In genomic region chr5:63943291-63943690, GRCm38 (mm10) we compare ENCODE assay signal across 24 mouse cellular contexts. TPM values are rescaled to one million over a fixed set of nuclear protein-coding genes. Genes with fewer than 3 reads are reported as not detected.
DNase-seq lines count a peak whose midpoint lies in the region; ATAC-seq lines count a peak whose summit lies in the region.
"Had no signal": no experiment of that assay in that cellular context is flagged by ENCODE, and none has a peak within 500 bp of the region (broad histone marks: within the 10 kb centered on the region; RNA-seq: fewer than 3 reads in every experiment).

No protein-coding gene starts in this region.

- intact Hi-C loops in gastrocnemius, postnatal 14 days (cut with DNase I; ENCODE audit: low total_unique reads) = no loop called here

- H3K4me2 ChIP-seq in hindbrain, embryonic 12.5 days (replicated peaks) = no peak overlapping the region
- H3K4me2 ChIP-seq: embryonic facial prominence, embryonic 15.5 days; limb, embryonic 15.5 days; midbrain, embryonic 13.5 days had no signal

- 91% methylated on average over 9 of the region's 9 CpGs for WGBS in hindbrain, embryonic 12.5 days

- peak overlapping the region; percentile 3; the same call in 1 of the 2 replicates for H3K4me3 ChIP-seq in brown adipose tissue, adult 24 weeks (ENCODE audit: insufficient read depth, low read depth, low read length)
- H3K4me3 ChIP-seq in hindbrain, embryonic 12.5 days = no peak overlapping the region
- H3K4me3 ChIP-seq: embryonic facial prominence, embryonic 15.5 days; heart, embryonic 10.5 days; limb, embryonic 15.5 days; midbrain, embryonic 13.5 days; myocyte had no signal

- H3K27ac ChIP-seq in brown adipose tissue, adult 24 weeks (replicated peaks; ENCODE audit: low read depth, low read length) = no peak overlapping the region
- no peak overlapping the region for H3K27ac ChIP-seq in hindbrain, embryonic 12.5 days
- H3K27ac ChIP-seq: embryonic facial prominence, embryonic 15.5 days; heart, embryonic 10.5 days; limb, embryonic 15.5 days; midbrain, embryonic 13.5 days had no signal

- no peak overlapping the region for H3K9ac ChIP-seq in hindbrain, embryonic 12.5 days
- H3K9ac ChIP-seq: embryonic facial prominence, embryonic 15.5 days; limb, embryonic 15.5 days; midbrain, embryonic 13.5 days had no signal

- H3K36me3 ChIP-seq in hindbrain, embryonic 12.5 days = no peaks in the 10 kb centered on the region
- H3K36me3 ChIP-seq: embryonic facial prominence, embryonic 15.5 days; heart, embryonic 10.5 days; limb, embryonic 15.5 days; midbrain, embryonic 13.5 days had no signal

- no peaks in the 10 kb centered on the region for H3K9me3 ChIP-seq in hindbrain, embryonic 12.5 days (replicated peaks)
- H3K9me3 ChIP-seq: embryonic facial prominence, embryonic 15.5 days; G1E; heart, embryonic 10.5 days; limb, embryonic 15.5 days; midbrain, embryonic 13.5 days had no signal

- no peaks in the 10 kb centered on the region for H3K27me3 ChIP-seq in hindbrain, embryonic 12.5 days
- H3K27me3 ChIP-seq: embryonic facial prominence, embryonic 15.5 days; limb, embryonic 15.5 days; midbrain, embryonic 13.5 days had no signal

- peak; percentile 61 for ATAC-seq in megakaryocyte, adult 5-6 weeks (ENCODE audit: poor library complexity, severe bottlenecking)
- no peak for ATAC-seq in hindbrain, embryonic 12.5 days (ENCODE audit: low FRiP score)
- ATAC-seq: hindbrain, embryonic 16.5 days; midbrain, embryonic 13.5 days had no signal

- DNase-seq in spleen, postnatal 36 days (ENCODE audit: low spot score in 2 of 2) = peak; percentile 20 to 21
- DNase-seq in spleen, adult 18-20 months = no peak
- no peak for DNase-seq in adrenal gland, adult (ENCODE audit: inconsistent age in 2 of 2, low spot score in 1 of 2)
- no peak for DNase-seq in gastrocnemius, postnatal 14 days
- DNase-seq in kidney, adult 18-20 months = no peak
- DNase-seq: adrenal gland, postnatal 14 days; cerebellum, adult 9-11 months; gastrocnemius, postnatal 10 days; heart, postnatal 10 days; kidney, adult 2 months; kidney, postnatal 36 days; lung, adult 18-20 months; retina, postnatal 1 day; thymus, postnatal 4 days had no signal

- H3K4me1 ChIP-seq in brown adipose tissue, adult 24 weeks (ENCODE audit: control insufficient read depth, insufficient read depth, insufficient read length, low read length) = 0 out of 2 replicates have a peak, but pooled peaks cover 3% of the 10 kb centered on the region
- H3K4me1 ChIP-seq in hindbrain, embryonic 12.5 days = peaks cover 4% of the 10 kb centered on the region; the same call in 1 of the 2 replicates
- H3K4me1 ChIP-seq: embryonic facial prominence, embryonic 15.5 days; heart, embryonic 10.5 days; limb, embryonic 15.5 days; midbrain, embryonic 13.5 days had no signal

RNA-seq across cellular contexts. Expression of gene Rell1, which starts 25.4 kb away (rescaled TPM):
- 3.8 and 5.6 TPM in 2 replicates for polyA plus RNA-seq in brown adipose tissue, adult 24 weeks (2012; ENCODE audit: insufficient read depth, insufficient read length, missing spikeins)
- 23.3 and 28.7 TPM in 2 replicates for total RNA-seq in megakaryocyte, adult 5-6 weeks (2015)
- 27.1 and 28.3 TPM in 2 replicates for total RNA-seq in megakaryocyte, adult 5-6 weeks (2017)
- 10 to 100 TPM; 12.4 to 13.0 TPM for total RNA-seq in gastrocnemius, postnatal 14 days (2021)
- 15.5 and 15.6 TPM in 2 replicates for polyA plus RNA-seq in hindbrain, embryonic 12.5 days (2016; fragmentation: Nextera tagmentation; extraction: Ambion mirVana)

Comparison
In these comparisons a context has a peak if more than half of its experiments do, and no peak if none do; other contexts are left out.
1. DNase-seq: peak in spleen, postnatal 36 days (2 of 2); none in spleen, adult 18-20 months (0 of 2), adrenal gland, adult (0 of 2), gastrocnemius, postnatal 14 days (single experiment) and kidney, adult 18-20 months (single experiment).